Mouse (Mus musculus): ENCODE measurements around the gene Ttc7.
"Not testable (repeated sequence)": the region's sequence is repeated elsewhere in the genome, so short reads cannot be mapped to it uniquely, and the experiment has no call there.

The Ttc7 gene

GRCm38 (mm10) chr17:87286481-87287143, 3.9 kb downstream of the Ttc7 start:
- no peak for DNase-seq (ENCODE audit: low read depth, low spot score)

- DNase-seq (ENCODE audit: low read depth, low spot score), result no peak
Measured at GRCm38 (mm10) chr17:87287197-87287777, 4.6 kb downstream of the Ttc7 start.

DNA sequence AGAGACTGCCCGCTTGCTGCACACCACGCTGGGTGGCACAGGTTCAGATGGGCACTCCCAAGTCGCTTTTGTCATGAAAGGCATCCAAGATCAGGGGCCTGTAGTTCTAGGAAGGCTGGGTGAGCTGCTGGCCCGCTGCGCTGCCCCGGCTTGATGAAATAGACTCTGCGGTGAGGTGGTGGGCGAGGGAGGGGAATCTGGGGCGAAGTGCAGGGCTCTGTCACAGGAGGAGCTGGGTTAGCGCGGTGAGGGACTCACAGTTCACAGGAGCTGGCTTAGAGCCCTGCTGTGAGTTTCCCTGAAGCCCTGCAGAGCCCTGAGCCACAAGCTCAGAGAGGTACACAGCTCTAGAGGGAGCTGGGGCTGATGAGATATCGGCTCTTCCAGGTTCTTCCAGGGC, 5.4 kb downstream of the Ttc7 start:
- DNase-seq (ENCODE audit: low read depth, low spot score), result no peak

- no peak for DNase-seq (ENCODE audit: low read depth, low spot score)
Measured at GRCm38 (mm10) chr17:87289367-87289766, 6.7 kb downstream of the Ttc7 start.

GRCm38 (mm10) chr17:87291037-87291436, 8.4 kb downstream of the Ttc7 start:
- no peak for DNase-seq (ENCODE audit: low read depth, low spot score)

DNA sequence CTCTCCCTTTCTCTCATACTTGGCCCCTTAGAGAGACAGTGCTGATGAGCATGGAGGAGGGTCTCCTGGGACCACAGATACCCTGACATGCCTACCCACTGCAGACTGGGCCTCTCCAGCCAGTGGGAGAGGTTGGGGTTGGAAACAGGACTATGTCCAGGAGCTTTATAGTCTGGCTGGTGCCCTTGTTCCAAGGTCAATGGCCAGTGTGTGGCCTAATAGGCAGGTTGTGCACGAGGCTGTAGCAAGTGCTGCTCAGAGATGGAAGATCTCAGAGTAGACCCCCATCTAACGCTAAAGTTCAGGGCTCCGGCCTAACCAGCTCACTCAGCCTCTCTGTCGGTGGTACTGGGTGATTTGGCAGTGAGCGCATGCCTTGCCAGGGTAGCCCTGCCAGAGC, 9.1 kb downstream of the Ttc7 start:
- no peak for DNase-seq (ENCODE audit: low read depth, low spot score)

DNA sequence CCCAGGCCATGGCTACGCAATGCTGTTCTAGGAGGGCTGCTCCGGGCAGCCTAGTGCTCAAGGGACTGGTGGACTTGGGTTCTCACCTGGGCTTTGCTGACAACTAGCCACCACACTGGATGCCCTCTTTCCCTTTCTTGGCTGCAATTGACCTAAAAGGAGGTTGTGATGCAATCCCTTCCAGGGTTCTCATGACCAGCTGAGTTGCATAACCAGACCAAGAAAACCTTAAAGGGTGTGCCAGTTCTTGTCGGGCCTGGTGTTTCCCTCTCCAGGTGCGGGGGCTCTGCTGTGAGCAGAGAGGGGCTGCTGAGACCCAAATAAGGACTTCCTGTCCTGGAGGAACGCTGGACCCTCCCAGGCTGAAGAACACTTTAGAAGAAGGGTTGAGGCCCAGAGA, 10.4 kb downstream of the Ttc7 start:
- no peak for DNase-seq (ENCODE audit: low read depth, low spot score)

GRCm38 (mm10) chr17:87295738-87296137, 13.1 kb downstream of the Ttc7 start:
- DNase-seq (ENCODE audit: low read depth, low spot score), result no peak

DNA sequence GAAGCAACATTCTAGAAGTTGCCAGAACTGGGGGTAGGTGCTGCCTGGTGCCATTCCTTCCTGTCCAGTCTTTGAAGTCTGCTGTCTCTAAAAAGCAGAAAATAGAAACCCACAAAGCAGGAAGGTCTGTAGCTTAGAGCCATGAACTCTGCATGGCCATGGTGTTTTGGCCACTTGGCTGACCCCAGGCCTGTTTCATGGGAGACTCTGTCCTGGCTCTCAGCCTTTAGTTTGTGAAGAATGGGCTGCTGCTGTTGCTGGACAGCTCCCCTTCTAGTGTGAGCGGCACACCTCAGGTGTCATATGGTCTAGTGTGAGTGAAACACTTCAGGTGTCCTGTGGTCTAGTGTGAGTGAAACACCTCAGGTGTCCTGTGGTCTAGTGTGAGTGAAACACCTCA, 14.0 kb downstream of the Ttc7 start:
- not testable (repeated sequence) for DNase-seq (ENCODE audit: low read depth, low spot score)

DNA sequence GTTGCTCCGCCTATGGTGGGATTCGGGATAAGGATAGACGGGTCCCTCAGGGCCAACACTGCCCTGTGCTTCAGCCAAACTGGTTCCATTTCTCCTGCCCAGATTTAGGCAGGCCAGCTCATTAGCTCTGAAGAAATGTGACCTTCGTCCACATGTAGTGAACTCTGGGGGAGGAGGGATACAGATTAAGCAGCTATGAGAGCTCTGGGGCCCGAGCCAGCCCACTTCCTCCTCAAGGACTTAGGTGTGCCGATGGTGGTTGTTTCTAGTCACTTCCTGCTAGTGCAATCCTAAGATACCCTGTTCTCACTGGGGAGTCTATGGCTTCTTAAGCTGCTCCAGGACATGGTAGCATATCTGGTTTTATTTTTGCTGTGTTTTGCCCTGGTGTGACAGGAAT, 16.3 kb downstream of the Ttc7 start:
- no peak for DNase-seq (ENCODE audit: low read depth, low spot score)

DNA sequence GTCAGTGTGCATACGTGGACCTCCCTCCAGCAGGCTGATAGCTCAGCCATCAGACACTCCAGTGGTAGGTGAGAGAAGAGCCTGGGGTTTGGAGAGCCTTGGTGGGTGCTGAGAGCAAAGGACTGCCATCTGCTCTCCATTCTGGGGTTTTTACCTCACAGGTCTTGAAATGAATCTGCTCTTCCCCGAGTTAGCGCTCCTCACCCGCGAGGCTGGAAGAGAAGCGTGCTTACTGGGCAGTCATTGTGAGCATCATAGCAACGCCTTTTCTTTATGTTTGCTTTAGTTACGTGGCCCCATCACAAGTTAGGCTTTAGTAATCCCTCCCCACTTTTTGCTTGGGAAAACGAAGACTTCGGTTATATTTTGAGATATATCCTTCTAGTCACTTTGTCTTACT, 17.7 kb downstream of the Ttc7 start:
- DNase-seq (ENCODE audit: low read depth, low spot score), result no peak

DNA sequence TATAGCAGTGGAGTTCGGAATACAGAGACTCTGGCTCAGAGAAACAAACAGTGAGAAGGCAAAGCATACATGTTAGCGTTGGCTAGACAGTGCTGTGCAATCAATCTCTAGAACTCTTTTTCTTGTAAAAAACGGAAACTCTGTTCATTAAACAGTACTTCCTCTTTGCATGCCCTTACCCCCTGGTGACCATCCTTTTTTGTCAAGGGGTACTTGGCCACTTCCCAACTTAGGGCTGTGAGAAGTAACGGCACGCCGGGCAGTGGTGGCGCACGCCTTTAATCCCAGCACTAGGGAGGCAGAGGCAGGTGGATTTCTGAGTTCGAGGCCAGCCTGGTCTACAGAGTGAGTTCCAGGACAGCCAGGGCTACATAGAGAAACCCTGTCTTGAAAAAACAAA, 18.9 kb downstream of the Ttc7 start:
- DNase-seq (ENCODE audit: low read depth, low spot score), result not testable (repeated sequence)

- DNase-seq (ENCODE audit: low read depth, low spot score), result no peak
Measured at GRCm38 (mm10) chr17:87302014-87302794, 19.5 kb downstream of the Ttc7 start.

- DNase-seq (ENCODE audit: low read depth, low spot score), result no peak
Measured at GRCm38 (mm10) chr17:87304151-87304894, 21.6 kb downstream of the Ttc7 start.

- no peak for DNase-seq (ENCODE audit: low read depth, low spot score)
Measured at GRCm38 (mm10) chr17:87305065-87305464, 22.4 kb downstream of the Ttc7 start.

DNA sequence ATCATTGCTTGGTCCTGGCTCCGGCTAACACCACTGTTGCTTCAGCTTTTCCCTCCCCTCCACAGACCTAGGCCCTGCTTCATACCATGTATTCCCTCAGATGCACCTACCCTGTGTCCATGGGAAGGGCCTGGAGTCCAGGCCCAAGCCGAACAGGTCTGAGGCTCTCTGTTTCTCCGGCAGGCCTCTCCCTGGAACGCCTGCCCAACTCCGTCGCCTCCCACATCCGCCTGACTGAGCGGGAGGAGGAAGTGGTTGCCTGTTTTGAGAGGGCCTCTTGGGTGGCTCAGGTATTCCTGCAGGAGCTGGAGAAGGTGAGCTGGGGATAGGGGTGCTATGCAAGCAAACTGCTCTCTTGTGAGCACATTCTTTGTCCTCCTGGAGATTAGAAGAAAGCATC, 24.1 kb downstream of the Ttc7 start:
- no peak for DNase-seq (ENCODE audit: low read depth, low spot score)

- DNase-seq (ENCODE audit: low read depth, low spot score), result peak; percentile 59
Measured at GRCm38 (mm10) chr17:87309073-87309788, 26.5 kb downstream of the Ttc7 start.

DNA sequence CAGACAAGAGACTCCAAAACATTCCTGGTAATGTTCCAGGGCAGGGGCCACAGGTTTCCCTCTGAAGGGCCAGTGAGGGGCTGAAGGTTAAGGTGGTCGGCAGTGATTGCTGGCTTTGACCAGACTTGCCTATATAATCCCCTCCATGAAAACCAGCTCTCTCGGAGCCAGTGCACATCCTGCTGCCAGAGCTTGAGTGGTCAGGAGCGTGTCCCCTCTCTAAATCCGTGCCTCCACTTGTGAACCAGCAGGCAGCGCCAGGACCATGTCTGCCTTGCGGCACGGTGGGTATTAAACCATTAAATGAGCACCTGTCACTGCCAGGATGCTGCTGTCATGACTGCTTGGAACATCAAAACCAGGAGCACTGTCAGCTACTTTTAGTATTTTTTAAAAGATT, 27.8 kb downstream of the Ttc7 start:
- DNase-seq (ENCODE audit: low read depth, low spot score), result no peak

DNA sequence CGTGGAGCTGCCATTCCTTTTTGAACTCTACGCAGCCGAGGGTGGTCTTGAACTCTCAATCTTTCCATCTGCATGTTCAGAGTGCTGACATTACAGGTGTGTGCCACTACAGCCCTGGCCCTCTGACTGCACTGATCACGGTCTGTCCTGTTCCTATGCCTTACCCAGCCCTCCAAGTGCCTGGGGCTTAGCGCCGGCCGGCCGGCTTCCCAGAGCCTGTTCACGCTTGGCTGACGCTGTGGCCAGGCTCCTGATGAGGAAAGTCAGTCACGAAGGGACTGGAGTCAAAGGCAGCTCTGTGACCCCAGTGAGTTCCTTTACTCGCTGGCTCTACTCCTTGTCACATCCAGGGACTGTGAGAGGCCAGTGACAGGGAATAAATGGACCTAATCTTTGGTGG, 29.7 kb downstream of the Ttc7 start:
- no peak for DNase-seq (ENCODE audit: low read depth, low spot score)

DNA sequence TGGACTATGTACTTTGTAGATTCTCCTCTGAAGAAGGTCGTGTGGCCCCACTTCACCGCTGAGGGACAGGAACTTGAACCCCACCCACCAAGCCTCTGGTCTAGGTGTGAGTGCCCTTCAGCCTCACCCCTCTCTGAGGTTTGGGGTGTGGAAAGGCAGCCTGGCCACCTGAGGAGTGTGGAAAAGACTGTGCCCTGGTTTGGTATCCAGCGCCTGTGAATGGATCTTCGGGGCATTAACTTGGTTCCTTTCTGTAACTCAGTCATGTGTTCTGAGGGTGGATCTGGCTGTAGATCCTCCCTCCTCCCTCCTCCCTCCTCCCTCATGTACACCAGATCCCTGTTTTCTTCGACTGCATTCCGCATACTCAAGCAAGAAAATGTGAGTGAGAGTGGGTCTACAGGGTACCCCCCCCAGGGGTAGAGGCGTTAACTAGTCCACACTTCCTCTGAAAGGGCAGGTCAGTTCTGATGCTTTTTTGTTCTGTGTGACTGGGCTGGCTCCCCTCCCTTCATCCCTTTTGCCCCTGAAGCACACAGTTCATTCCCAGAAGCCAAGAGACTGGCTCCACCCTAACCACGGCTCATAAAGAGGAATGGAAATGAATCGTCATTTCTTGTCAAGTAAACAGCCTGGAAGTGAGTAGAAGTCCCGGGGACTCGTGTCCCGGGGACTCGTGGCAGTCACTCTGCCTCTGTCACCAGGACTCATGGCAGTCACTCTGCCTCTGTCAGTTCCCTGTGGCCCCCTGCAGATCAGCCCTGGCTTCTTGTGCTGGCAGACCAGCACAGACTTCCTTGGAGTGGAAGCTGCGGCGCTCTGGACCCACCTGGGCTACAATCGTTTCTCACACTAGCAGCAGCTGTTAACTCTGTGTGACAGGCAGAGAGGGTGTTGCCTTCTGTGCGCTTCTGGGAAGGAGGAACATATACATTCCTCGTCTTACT, 30.5 kb downstream of the Ttc7 start:
- peak; percentile 62 for DNase-seq (ENCODE audit: low read depth, low spot score)

All from skeletal muscle tissue, adult 2 months (tissue).